Mouse (Mus musculus): ENCODE data around the gene Arhgap20.

DNA sequence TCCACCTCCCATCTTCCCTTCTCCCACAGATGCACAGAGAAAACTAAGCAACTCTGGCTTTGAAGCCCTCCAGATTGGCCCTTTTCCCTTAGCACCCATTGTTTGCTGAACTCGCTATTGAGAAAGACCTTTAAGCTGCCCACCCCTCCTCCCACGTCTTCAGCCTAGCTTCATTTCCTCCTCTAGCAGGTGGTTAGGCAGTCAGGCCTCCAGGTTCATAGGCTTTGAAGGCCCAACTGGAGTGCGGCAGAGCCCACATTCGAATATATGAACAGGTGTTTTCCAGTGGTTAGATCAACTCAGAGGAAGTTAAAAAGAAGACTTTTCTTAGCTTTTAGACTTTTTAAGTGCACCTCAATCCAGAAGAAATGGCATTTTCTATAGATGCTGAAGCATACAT, 101.5 kb downstream of the Arhgap20 start:
- TF ChIP-seq POLR2A (IDR thresholded peaks at IDR 0.05; ENCODE audit: borderline replicate concordance, low read depth, low read length), result no peak
- no peak for TF ChIP-seq CTCF (IDR thresholded peaks at IDR 0.05; ENCODE audit: low read depth, low read length)
